Mouse (Mus musculus) heart, embryonic 11.5 days (tissue): Measurements from ENCODE around the gene Tcf7l2. TPM values are rescaled to one million over a fixed set of nuclear protein-coding genes. Genes with fewer than 3 reads are reported as not detected.
A peak's percentile ranks its signal among the peaks of the same experiment; 100 is the strongest.

ENCODE experiments used
- ATAC-seq: fragments of 200-750 bp; cut with Nextera tagmentation; replicated peaks from 2 replicates; pipeline ENCODE4 v1.8.0; 2017; ENCODE audit warnings: moderate library complexity; ENCODE audit not compliant: insufficient number of reproducible peaks, low FRiP score, low TSS enrichment
- H3K27ac ChIP-seq: fragments of 300-500 bp; sonication (generic); 2 replicates; pipeline ENCODE4 v1.5.1; 2014; ENCODE audit warnings: mild to moderate bottlenecking, low read depth, low read length
- H3K27me3 ChIP-seq: fragments of 300-500 bp; sonication (generic); 2 replicates; pipeline ENCODE4 v1.6.1; 2014; ENCODE audit warnings: mild to moderate bottlenecking, low read length, mixed read lengths; ENCODE audit not compliant: control insufficient read depth, insufficient read depth
- H3K36me3 ChIP-seq: fragments of 300-500 bp; sonication (generic); 2 replicates; pipeline ENCODE4 v1.6.1; 2014; ENCODE audit warnings: mild to moderate bottlenecking, low read length, moderate library complexity, mixed read lengths; ENCODE audit not compliant: control insufficient read depth, insufficient read depth
- H3K4me1 ChIP-seq: fragments of 300-500 bp; sonication (generic); 2 replicates; pipeline ENCODE4 v1.6.1; 2014; ENCODE audit warnings: low read length; ENCODE audit not compliant: control insufficient read depth, insufficient read depth
- H3K4me2 ChIP-seq: fragments of 300-500 bp; sonication (generic); 2 replicates; pipeline ENCODE4 v1.6.1; 2014; ENCODE audit warnings: mild to moderate bottlenecking, moderate library complexity
- H3K4me3 ChIP-seq: fragments of 300-500 bp; sonication (generic); 2 replicates; pipeline ENCODE4 v1.5.1; 2014; ENCODE audit warnings: low read depth, low read length
- H3K9ac ChIP-seq: fragments of 300-500 bp; sonication (generic); 2 replicates; pipeline ENCODE4 v1.6.1; 2014; ENCODE audit warnings: mild to moderate bottlenecking, low read depth, low read length, moderate library complexity
- H3K9me3 ChIP-seq: fragments of 300-500 bp; sonication (generic); replicated peaks from 2 replicates; pipeline ENCODE4 v1.6.1; 2016; ENCODE audit warnings: low read length; ENCODE audit not compliant: control insufficient read depth
- WGBS: fragments of 180-500 bp; shearing (Covaris S2); extraction: QIAGEN DNeasy Blood & Tissue Kit; methylation state at CpG from one replicate; pipeline ENCODE4 v1.1.7; 2014; ENCODE audit not compliant: insufficient replicate concordance; 5-methylcytosine and 5-hydroxymethylcytosine counted together
- polyA plus RNA-seq: library from polyadenylated mRNA; unstranded; fragments of >200 nt; fragmentation: Nextera tagmentation; extraction: Ambion mirVana; gene quantifications from 2 replicates; pipeline ENCODE4 v1.2.1, GENCODE M21; 2014

The Tcf7l2 gene
- polyA plus RNA-seq, 1 experiment from 2014 or later, result 82.0 TPM

DNA sequence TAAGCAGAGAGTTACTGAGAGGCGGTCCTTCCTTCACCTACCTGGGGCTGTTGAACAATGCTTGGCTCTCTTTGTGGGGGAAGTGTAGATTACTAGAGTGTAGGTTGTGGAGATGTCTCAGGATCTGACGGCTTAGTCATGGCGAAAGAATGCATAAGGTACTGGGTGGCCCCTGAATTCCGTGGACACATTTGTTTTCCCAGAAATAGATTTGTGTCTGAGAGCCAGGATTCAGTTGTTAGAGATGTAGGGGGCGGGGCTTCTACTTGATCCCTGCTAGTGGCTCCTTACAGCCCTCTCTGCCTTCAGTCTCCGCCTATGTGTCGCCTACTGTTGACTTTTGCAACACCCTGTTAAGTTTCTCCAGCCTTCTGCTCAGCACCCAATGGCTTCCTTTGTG lies 12.7 kb downstream of the Tcf7l2 start:
- H3K4me1 ChIP-seq, result peaks cover 70% of the 10 kb centered on the region
- H3K4me3 ChIP-seq, result no peak overlapping the region
- H3K4me2 ChIP-seq, result peak overlapping the region; percentile 29
- H3K27ac ChIP-seq, result peak overlapping the region; percentile 54
- 39% methylated on average over 7 of the region's 7 CpGs for WGBS
- H3K9me3 ChIP-seq, result no peaks in the 10 kb centered on the region
- peak; percentile 50; the same call in 1 of the 2 replicates for ATAC-seq
- H3K27me3 ChIP-seq, result no peaks in the 10 kb centered on the region
- H3K9ac ChIP-seq, result no peak overlapping the region
- no peaks in the 10 kb centered on the region; the same call in 1 of the 2 replicates for H3K36me3 ChIP-seq

DNA sequence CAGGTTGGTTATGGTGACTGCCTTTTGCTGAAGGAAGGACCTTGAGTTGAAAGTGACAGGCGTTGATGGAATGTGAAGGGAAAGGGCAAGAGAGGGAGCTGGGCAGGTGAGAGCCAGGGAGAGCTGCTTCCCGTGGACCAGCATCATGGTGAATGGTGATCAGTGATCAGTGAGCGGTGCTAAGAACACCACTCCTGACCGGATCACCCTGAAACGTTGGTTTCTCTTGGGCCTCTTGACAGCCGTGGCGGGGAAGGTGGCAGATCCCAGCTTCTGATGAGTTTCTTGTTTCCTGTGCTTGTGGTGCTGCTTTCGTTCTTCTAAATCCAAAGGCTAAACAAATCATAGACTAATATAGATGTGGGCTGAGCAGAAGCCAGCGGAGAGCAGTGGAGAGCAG lies 13.8 kb downstream of the Tcf7l2 start:
- ATAC-seq, result no peak
- Histone ChIP-seq H3K27ac (no peak overlapping the region), H3K27me3 (no peaks in the 10 kb centered on the region), H3K4me1 (peaks cover 58% of the 10 kb centered on the region), H3K4me3 (no peak overlapping the region), H3K4me2 (no peak overlapping the region), H3K9ac (no peak overlapping the region), H3K9me3 (no peaks in the 10 kb centered on the region), H3K36me3 (no peaks in the 10 kb centered on the region; the same call in 1 of the 2 replicates)
- WGBS, result 84% methylated on average over 9 of the region's 9 CpGs

DNA sequence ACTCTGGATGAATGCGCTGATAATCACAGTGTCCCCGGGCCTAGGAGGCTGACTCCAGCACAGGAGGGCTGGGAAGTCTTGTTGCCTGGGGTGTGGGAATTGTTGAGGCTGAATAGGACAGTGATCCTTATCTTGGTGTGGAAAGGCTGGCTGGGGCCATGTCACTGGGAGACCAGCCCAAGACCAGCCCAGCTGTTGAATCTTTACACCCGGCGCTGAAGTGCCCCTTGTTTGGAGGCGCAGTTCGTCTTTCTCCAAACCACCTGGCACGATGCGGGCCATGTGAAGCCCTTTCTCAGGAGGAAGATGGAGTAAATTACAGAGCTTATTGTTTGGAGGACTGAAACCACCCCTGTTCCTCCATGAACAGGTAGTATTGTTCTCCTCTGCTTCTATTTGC lies 15.1 kb downstream of the Tcf7l2 start:
- no peaks in the 10 kb centered on the region for H3K27me3 ChIP-seq
- H3K9ac ChIP-seq, result no peak overlapping the region
- ATAC-seq, result no peak
- peaks cover 53% of the 10 kb centered on the region for H3K4me1 ChIP-seq
- H3K9me3 ChIP-seq, result no peaks in the 10 kb centered on the region
- H3K4me3 ChIP-seq, result no peak overlapping the region
- 55% methylated on average over 8 of the region's 8 CpGs for WGBS
- peak overlapping the region; percentile 35 for H3K4me2 ChIP-seq
- H3K27ac ChIP-seq, result peak overlapping the region; percentile 66
- no peaks in the 10 kb centered on the region; the same call in 1 of the 2 replicates for H3K36me3 ChIP-seq

DNA sequence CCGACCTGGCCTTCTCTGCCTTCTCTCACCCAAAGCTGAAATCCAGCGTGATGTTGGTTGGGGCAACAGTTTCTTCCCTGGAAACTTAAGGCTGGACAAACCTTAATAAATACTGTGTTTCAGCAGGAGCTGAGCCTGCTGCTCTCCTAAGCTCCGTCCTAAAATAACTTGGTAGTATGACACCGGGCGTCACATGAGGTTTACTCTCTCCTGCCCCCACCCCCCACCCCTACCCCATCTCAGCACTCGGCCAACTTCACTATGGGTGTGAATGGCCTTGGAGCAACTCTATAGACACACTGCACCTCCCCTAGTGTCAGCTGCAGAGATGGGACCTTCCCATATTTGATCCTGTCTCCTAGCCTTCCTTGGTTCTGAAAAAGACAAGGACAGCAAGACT lies 15.8 kb downstream of the Tcf7l2 start:
- Histone ChIP-seq H3K4me1 (peaks cover 47% of the 10 kb centered on the region), H3K4me3 (no peak overlapping the region), H3K9ac (no peak overlapping the region), H3K9me3 (no peaks in the 10 kb centered on the region; the same call in 1 of the 2 replicates), H3K27ac (peak overlapping the region; percentile 66), H3K27me3 (no peaks in the 10 kb centered on the region), H3K4me2 (peak overlapping the region; percentile 35), H3K36me3 (peaks cover 2% of the 10 kb centered on the region)
- no peak for ATAC-seq
- 57% methylated on average over 6 of the region's 6 CpGs for WGBS

- Histone ChIP-seq H3K4me1 (peaks cover 42% of the 10 kb centered on the region), H3K4me2 (no peak overlapping the region), H3K9ac (no peak overlapping the region), H3K4me3 (no peak overlapping the region), H3K9me3 (no peaks in the 10 kb centered on the region; the same call in 1 of the 2 replicates), H3K27me3 (no peaks in the 10 kb centered on the region), H3K36me3 (peaks cover 6% of the 10 kb centered on the region), H3K27ac (no peak overlapping the region)
- no peak for ATAC-seq
Observed at GRCm38 (mm10) chr19:55758158-55758557, 16.5 kb downstream of the Tcf7l2 start.

- peaks cover 40% of the 10 kb centered on the region for H3K4me1 ChIP-seq
Observed at GRCm38 (mm10) chr19:55759006-55759405, 17.4 kb downstream of the Tcf7l2 start.

DNA sequence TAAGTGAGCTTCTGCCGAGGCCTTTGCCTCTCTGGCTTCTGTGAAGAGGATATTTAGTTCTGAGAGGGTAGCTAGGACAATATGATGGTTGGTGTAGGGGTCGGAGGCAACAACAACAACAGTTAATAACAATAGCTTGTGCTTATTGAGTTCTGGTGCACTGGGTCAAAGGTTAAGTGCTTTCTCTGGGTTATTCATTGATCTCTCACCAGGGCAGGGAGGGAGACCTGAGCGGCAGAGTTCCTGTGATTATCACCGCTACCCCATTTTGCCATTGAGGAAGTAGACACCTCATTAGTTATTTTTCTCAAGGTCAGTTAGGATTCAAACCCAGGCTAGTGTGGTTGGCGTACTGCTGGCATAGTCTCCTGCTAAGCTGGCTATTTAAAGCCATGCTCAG lies 19.5 kb downstream of the Tcf7l2 start:
- 78% methylated on average over 5 of the region's 5 CpGs for WGBS
- no peak for ATAC-seq
- no peak overlapping the region for H3K9ac ChIP-seq
- no peaks in the 10 kb centered on the region; the same call in 1 of the 2 replicates for H3K9me3 ChIP-seq
- H3K4me1 ChIP-seq, result peaks cover 31% of the 10 kb centered on the region
- H3K4me3 ChIP-seq, result no peak overlapping the region
- no peaks in the 10 kb centered on the region for H3K27me3 ChIP-seq
- H3K4me2 ChIP-seq, result no peak overlapping the region
- H3K36me3 ChIP-seq, result peaks cover 6% of the 10 kb centered on the region; the same call in 1 of the 2 replicates
- H3K27ac ChIP-seq, result no peak overlapping the region

More at GRCm38 (mm10) chr19:55759006-55759405, 17.4 kb downstream of the Tcf7l2 start:
- H3K4me3 ChIP-seq, result no peak overlapping the region
- H3K9ac ChIP-seq, result no peak overlapping the region
- no peak for ATAC-seq
- H3K27me3 ChIP-seq, result no peaks in the 10 kb centered on the region
- no peak overlapping the region for H3K27ac ChIP-seq
- H3K9me3 ChIP-seq, result no peaks in the 10 kb centered on the region; the same call in 1 of the 2 replicates
- H3K36me3 ChIP-seq, result peaks cover 6% of the 10 kb centered on the region
- 88% methylated on average over 9 of the region's 9 CpGs for WGBS
- H3K4me2 ChIP-seq, result no peak overlapping the region

DNA sequence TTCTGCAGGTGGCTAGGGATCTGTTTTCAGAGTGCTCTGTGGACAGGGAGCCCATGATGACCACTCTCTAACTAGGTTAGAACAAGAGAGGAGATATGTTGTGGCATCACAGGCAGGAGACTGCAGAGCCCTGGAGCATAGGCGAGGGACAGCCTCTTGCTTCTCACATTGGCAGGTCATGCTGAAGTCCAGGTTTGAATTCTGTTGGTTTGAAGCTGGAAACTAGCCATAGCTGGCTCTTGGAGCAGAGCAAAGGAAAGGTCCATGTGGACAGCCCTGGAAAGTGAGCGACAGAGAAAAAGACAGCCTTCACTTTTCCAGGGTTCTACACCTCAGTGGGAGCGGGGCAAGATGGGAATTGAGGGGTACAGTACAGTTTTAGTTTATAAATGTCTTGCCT lies 20.6 kb downstream of the Tcf7l2 start:
- no peak for ATAC-seq
- WGBS, result 95% methylated on average over 3 of the region's 3 CpGs

DNA sequence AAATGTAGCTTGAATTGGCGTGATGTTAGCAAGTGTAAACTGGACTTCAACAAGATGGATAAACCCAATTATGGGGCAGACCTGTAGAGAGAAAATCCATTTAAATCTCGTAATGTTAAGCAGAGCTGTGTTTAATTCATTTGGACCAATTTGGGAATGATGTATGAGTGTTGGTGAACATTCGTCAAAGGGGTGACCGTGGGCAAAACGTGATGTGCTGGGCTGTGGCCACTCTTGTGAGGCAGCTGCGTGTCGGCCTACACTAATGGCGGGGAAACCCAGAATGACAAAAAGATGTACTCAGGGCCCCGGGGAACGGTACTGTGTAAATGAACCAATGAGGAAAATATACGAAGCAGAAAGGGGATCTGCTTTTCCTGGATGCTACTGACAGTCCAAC lies 24.2 kb downstream of the Tcf7l2 start:
- WGBS, result 77% methylated on average over 11 of the region's 11 CpGs
- no peak overlapping the region for H3K4me2 ChIP-seq
- no peaks in the 10 kb centered on the region for H3K27me3 ChIP-seq
- no peak overlapping the region for H3K9ac ChIP-seq
- H3K27ac ChIP-seq, result no peak overlapping the region
- no peak for ATAC-seq
- peaks cover 34% of the 10 kb centered on the region for H3K4me1 ChIP-seq
- H3K4me3 ChIP-seq, result no peak overlapping the region
- peaks cover 6% of the 10 kb centered on the region; the same call in 1 of the 2 replicates for H3K36me3 ChIP-seq
- no peaks in the 10 kb centered on the region; the same call in 1 of the 2 replicates for H3K9me3 ChIP-seq

More for the DNA sequence above, 20.6 kb downstream of the Tcf7l2 start:
- H3K9ac ChIP-seq, result no peak overlapping the region
- peaks cover 6% of the 10 kb centered on the region; the same call in 1 of the 2 replicates for H3K36me3 ChIP-seq
- peaks cover 20% of the 10 kb centered on the region for H3K4me1 ChIP-seq
- no peaks in the 10 kb centered on the region for H3K27me3 ChIP-seq
- H3K27ac ChIP-seq, result no peak overlapping the region
- no peaks in the 10 kb centered on the region; the same call in 1 of the 2 replicates for H3K9me3 ChIP-seq
- no peak overlapping the region for H3K4me2 ChIP-seq
- no peak overlapping the region for H3K4me3 ChIP-seq
